Mouse (Mus musculus) megakaryocyte, embryonic 14.5 days (primary cell): Measurements from ENCODE around the gene Filip1l. TPM values are rescaled to one million over a fixed set of nuclear protein-coding genes. Genes with fewer than 3 reads are reported as not detected.

Source experiments
- H3K27me3 ChIP-seq: replicated peaks from 2 replicates; pipeline ENCODE3; 2012; ENCODE audit warnings: inconsistent platforms
- H3K36me3 ChIP-seq: replicated peaks from 2 replicates; pipeline ENCODE3; 2012; ENCODE audit warnings: low read length, inconsistent platforms, mixed read lengths
- H3K4me1 ChIP-seq: 2 replicates; pipeline ENCODE4 v1.6.1; 2012; ENCODE audit warnings: inconsistent platforms
- H3K4me3 ChIP-seq: replicated peaks from 2 replicates; pipeline ENCODE3; 2012; ENCODE audit warnings: moderate library complexity, mild to moderate bottlenecking, inconsistent platforms
- H3K9me3 ChIP-seq: 2 replicates; pipeline ENCODE4 v1.6.1; 2012; ENCODE audit warnings: inconsistent platforms
- FLI1 ChIP-seq: IDR thresholded peaks from 2 replicates; pipeline ENCODE4 v1.6.1; 2012; ENCODE audit warnings: low read length, inconsistent platforms, mixed read lengths
- GATA1 ChIP-seq: IDR thresholded peaks from 3 replicates; pipeline ENCODE4 v1.6.1; 2012; ENCODE audit warnings: mixed read lengths, low read length, inconsistent platforms, borderline replicate concordance
- polyA plus RNA-seq: library from polyadenylated mRNA; stranded (reverse); fragments of >175 nt; gene quantifications from 2 replicates; pipeline ENCODE4 v1.2.3, GENCODE M21; 2012; ENCODE audit warnings: low replicate concordance; ENCODE audit not compliant: insufficient read depth

Gene Filip1l
- polyA plus RNA-seq, 1 experiment = 1.7 TPM

- Histone ChIP-seq H3K9me3 (no peaks in the 10 kb centered on the region), H3K4me1 (no peaks in the 10 kb centered on the region), H3K4me3 (no peak overlapping the region), H3K36me3 (no peaks in the 10 kb centered on the region), H3K27me3 (no peaks in the 10 kb centered on the region)
- TF ChIP-seq FLI1 (no peak), GATA1 (no peak)
These were observed 3.9 kb upstream of the Filip1l start for GRCm38 (mm10) chr16:57349039-57349438.

- H3K4me1 ChIP-seq = no peaks in the 10 kb centered on the region; the same call in 1 of the 2 replicates
- H3K27me3 ChIP-seq = no peaks in the 10 kb centered on the region
- TF ChIP-seq FLI1 = no peak
- no peak for TF ChIP-seq GATA1
- H3K4me3 ChIP-seq = no peak overlapping the region
- no peaks in the 10 kb centered on the region for H3K36me3 ChIP-seq
- no peaks in the 10 kb centered on the region for H3K9me3 ChIP-seq
These were observed 3.2 kb upstream of the Filip1l start for GRCm38 (mm10) chr16:57349689-57350088.

DNA sequence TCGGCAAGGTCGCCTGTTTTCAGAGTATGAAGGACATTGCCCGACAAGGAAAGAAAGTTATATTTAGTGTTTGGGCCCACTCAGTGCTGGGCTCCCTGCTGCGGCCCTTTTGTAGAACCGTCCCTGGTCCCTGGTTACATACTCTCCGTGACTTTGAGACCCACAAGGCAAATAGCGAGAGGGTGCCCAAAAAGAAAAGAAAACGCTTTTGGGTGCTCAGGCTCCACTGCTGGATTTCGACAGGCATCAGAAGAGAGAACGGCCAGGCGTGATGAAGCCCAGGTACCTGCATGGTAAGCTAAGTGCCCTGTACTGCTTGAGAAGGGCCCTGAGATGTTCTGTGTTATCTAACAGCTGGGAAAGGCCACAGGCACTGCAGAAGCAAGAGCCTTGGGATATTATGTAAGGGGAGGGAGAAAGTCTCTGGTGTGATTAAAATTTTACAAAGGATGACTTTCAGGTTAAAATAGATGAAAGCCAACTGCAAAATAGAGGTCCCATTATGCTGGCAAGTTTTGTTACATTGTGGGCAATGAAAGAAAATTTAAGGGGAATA is 351 bp downstream of the Filip1l start:
- Histone ChIP-seq H3K4me3 (no peak overlapping the region), H3K36me3 (no peaks in the 10 kb centered on the region), H3K4me1 (peaks cover 3% of the 10 kb centered on the region; the same call in 1 of the 2 replicates), H3K9me3 (no peaks in the 10 kb centered on the region), H3K27me3 (no peaks in the 10 kb centered on the region)
- TF ChIP-seq GATA1 (no peak), FLI1 (no peak)

GRCm38 (mm10) chr16:57353932-57354331 is 1.0 kb downstream of the Filip1l start:
- no peak overlapping the region for H3K4me3 ChIP-seq
- peaks cover 3% of the 10 kb centered on the region; the same call in 1 of the 2 replicates for H3K4me1 ChIP-seq
- TF ChIP-seq FLI1 (no peak), GATA1 (no peak)
- H3K27me3 ChIP-seq = no peaks in the 10 kb centered on the region
- no peaks in the 10 kb centered on the region for H3K36me3 ChIP-seq
- no peaks in the 10 kb centered on the region for H3K9me3 ChIP-seq

DNA sequence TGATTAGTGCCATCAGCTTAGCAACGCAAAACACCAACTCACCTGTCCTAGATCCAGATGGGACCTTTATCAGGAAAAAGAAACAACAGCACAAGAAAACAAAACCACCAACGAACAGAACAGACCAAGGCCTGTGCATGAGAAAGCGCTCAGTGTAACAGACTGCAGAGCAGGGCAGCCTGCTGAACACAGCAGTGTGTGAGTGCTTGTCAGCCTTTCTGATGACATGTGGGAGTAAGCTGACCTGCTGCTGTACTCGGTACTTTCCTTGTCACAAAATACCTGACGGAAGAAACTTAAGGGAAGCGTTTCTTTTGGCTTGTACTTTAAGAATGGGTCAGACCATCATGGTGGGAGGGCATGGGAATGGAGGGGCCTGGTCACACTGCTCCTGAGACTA is 3.6 kb downstream of the Filip1l start:
- peaks cover 3% of the 10 kb centered on the region for H3K4me1 ChIP-seq
- no peak overlapping the region for H3K4me3 ChIP-seq
- TF ChIP-seq GATA1 = no peak
- no peak for TF ChIP-seq FLI1
- no peaks in the 10 kb centered on the region for H3K36me3 ChIP-seq
- H3K9me3 ChIP-seq = no peaks in the 10 kb centered on the region
- no peaks in the 10 kb centered on the region for H3K27me3 ChIP-seq

GRCm38 (mm10) chr16:57357011-57357410 is 4.1 kb downstream of the Filip1l start:
- H3K4me3 ChIP-seq = no peak overlapping the region
- no peaks in the 10 kb centered on the region for H3K9me3 ChIP-seq
- no peaks in the 10 kb centered on the region for H3K27me3 ChIP-seq
- no peaks in the 10 kb centered on the region for H3K36me3 ChIP-seq
- H3K4me1 ChIP-seq = peaks cover 3% of the 10 kb centered on the region
- TF ChIP-seq FLI1 = no peak
- TF ChIP-seq GATA1 = no peak

DNA sequence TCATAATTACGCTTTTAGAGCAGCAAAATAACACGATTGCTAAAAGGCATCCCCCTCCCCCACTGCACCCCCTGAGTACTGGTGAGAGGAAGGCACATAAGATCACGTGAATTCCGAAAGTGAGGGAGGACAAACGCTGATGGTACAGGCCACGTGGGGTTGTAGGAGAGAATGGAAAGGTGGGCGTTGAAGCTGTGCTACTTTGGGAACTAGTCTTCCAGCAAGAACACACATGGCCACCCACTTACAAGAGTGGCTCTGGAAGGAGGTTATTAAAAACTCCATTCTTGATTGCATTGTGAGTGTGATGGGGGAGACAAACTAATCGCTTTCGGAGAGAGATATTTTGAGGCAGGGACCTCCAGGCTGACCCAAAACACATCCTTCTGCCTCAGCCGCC is 6.4 kb downstream of the Filip1l start:
- H3K4me3 ChIP-seq = no peak overlapping the region
- TF ChIP-seq FLI1 (no peak), GATA1 (no peak)
- no peaks in the 10 kb centered on the region for H3K27me3 ChIP-seq
- no peaks in the 10 kb centered on the region for H3K9me3 ChIP-seq
- no peaks in the 10 kb centered on the region for H3K36me3 ChIP-seq
- peaks cover 4% of the 10 kb centered on the region for H3K4me1 ChIP-seq

DNA sequence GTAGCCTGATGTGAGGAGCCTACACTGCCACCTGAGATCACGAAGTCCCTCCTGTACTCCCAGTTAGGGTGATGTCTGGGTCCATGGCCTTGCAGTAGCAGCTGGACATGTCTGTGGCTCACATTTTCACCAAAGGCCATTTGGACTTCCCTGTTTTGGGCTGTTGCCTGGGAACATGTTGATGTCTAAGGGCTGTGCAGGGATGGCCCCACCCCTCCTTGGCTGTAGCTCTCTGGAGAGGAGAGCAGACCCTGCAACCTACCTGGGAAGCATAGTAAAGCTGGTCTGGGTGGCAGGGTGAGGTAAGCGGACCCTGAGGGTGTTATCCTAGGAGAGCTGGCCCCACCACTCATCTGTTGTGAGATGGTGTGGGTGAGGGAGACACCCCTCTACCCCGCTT is 7.9 kb downstream of the Filip1l start:
- no peak overlapping the region for H3K4me3 ChIP-seq
- H3K4me1 ChIP-seq = peaks cover 9% of the 10 kb centered on the region
- no peaks in the 10 kb centered on the region for H3K9me3 ChIP-seq
- H3K27me3 ChIP-seq = no peaks in the 10 kb centered on the region
- no peak for TF ChIP-seq FLI1
- no peak for TF ChIP-seq GATA1
- H3K36me3 ChIP-seq = no peaks in the 10 kb centered on the region

DNA sequence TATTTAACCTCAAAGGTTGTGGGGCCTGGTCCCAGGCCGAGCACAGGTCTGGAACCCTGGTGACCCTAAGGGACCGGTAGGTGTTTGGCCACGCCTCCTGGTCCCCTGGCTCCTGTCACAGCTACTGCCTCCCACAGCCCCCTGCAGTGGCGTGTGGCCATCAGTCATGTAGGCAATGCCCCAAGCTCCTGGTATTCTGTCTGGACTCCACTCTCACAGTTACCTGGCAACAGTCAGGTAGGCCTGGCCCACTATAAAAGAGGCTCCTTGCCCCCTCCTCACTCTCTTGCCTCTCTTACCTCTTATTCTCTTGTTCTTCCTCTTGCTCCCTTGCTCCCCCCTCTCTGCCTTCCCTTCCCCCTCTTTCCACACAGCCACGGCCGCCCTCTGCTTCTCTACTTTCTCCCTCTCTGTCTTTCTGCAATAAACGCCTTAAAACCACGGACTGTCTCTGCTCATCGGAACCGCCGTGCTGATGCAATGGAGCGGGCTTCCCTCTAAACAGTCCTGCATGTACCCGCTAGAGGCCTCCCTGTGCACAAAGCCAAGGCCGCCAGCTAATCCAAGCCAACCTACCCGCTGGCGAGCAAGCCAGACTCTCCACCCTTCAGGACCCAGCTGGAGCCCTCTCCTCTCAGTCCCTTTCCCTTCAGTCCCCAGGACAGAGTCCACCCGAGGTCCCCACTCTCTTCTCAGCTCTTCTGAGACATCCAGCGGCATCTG is 9.9 kb downstream of the Filip1l start:
- Histone ChIP-seq H3K36me3 (no peaks in the 10 kb centered on the region), H3K27me3 (no peaks in the 10 kb centered on the region), H3K9me3 (no peaks in the 10 kb centered on the region), H3K4me1 (peaks cover 5% of the 10 kb centered on the region), H3K4me3 (no peak overlapping the region)
- TF ChIP-seq GATA1 (no peak), FLI1 (no peak)

- TF ChIP-seq FLI1 = no peak
- no peak for TF ChIP-seq GATA1
- Histone ChIP-seq H3K4me3 (no peak overlapping the region), H3K27me3 (no peaks in the 10 kb centered on the region), H3K9me3 (no peaks in the 10 kb centered on the region), H3K36me3 (no peaks in the 10 kb centered on the region), H3K4me1 (peaks cover 5% of the 10 kb centered on the region)
These were observed 11.6 kb downstream of the Filip1l start for GRCm38 (mm10) chr16:57364498-57364897.
